ENCODE assay signal across 9 mouse cellular contexts in the genomic region with DNA sequence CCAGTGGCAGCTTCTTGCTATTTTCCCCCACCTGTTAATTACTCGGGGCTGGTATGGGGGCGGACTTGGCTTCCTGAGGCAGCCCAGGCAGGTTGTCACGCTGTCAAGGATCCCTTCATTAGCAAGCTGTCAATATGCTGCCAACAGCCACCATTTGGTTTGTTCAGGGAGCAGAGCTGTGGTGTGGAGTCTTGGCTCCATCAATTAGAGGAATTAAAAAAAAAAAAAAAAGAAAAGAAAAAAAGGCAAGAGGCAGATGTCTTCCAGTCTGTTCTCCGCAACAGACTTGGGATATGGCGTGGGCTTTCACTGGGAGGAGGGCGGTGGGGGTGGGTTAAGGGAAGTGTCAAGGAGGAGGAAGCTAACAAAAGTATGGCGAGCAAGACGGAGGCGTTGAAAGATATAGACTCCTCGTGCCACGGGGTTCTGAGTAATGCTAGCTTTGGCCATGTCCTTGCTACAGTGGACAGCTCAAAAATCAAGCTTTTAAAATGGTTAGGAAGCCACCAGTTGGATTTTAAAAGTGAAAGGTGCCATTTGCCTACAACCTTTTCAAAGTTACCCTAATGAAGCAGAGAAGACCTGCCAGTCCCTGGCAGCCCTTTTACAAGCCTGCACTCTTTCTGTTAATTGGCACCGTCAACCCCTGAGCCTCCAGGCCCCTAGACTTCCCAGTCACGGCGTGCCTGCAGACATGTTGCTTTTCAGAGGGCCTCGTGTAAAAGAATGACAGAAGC.
DNase-seq lines count a peak whose midpoint lies in the region; ATAC-seq lines count a peak whose summit lies in the region.
"Had no signal": no experiment of that assay in that cellular context is flagged by ENCODE, and none has a peak within 500 bp of the region (broad histone marks: within the 10 kb centered on the region; RNA-seq: fewer than 3 reads in every experiment).

No protein-coding gene starts in this region.

- peak; percentile 73 to 90 for DNase-seq in left cerebral cortex, adult 9 months (ENCODE audit: low spot score in 2 of 2)
- DNase-seq in right cerebral cortex, postnatal 36 days (ENCODE audit: low spot score in 2 of 2): peak; percentile 79 to 86
- DNase-seq in embryo, embryonic 9.5 days (ENCODE audit: extremely low spot score): no peak
- DNase-seq in heart, postnatal 4 days: no peak
- no peak for DNase-seq in kidney, adult 18-20 months

- no peaks in the 10 kb centered on the region for H3K9me3 ChIP-seq in hindbrain, embryonic 16.5 days (ENCODE audit: control insufficient read depth, low read length)
- H3K9me3 ChIP-seq in hindbrain, embryonic 12.5 days (replicated peaks): no peaks in the 10 kb centered on the region
- H3K9me3 ChIP-seq: lung, embryonic 15.5 days had no signal

- no peak overlapping the region for H3K27ac ChIP-seq in hindbrain, embryonic 16.5 days (ENCODE audit: low read depth, low read length)
- H3K27ac ChIP-seq in hindbrain, embryonic 12.5 days: no peak overlapping the region
- H3K27ac ChIP-seq: lung, embryonic 15.5 days had no signal

- no peaks in the 10 kb centered on the region for H3K4me1 ChIP-seq in hindbrain, embryonic 16.5 days (ENCODE audit: control insufficient read depth, insufficient read depth, low read depth, low read length)
- H3K4me1 ChIP-seq in hindbrain, embryonic 12.5 days: no peaks in the 10 kb centered on the region
- H3K4me1 ChIP-seq: lung, embryonic 15.5 days had no signal

- no peak overlapping the region for H3K9ac ChIP-seq in hindbrain, embryonic 16.5 days (ENCODE audit: low read depth, low read length)
- no peak overlapping the region for H3K9ac ChIP-seq in hindbrain, embryonic 12.5 days
- H3K9ac ChIP-seq: lung, embryonic 15.5 days had no signal

- H3K4me2 ChIP-seq in hindbrain, embryonic 16.5 days (ENCODE audit: low read length): no peak overlapping the region
- H3K4me2 ChIP-seq in hindbrain, embryonic 12.5 days (replicated peaks): no peak overlapping the region
- H3K4me2 ChIP-seq: lung, embryonic 15.5 days had no signal

- H3K4me3 ChIP-seq in hindbrain, embryonic 16.5 days (ENCODE audit: low read length): no peak overlapping the region
- H3K4me3 ChIP-seq in hindbrain, embryonic 12.5 days: no peak overlapping the region
- H3K4me3 ChIP-seq: lung, embryonic 15.5 days had no signal

- no peaks in the 10 kb centered on the region for H3K27me3 ChIP-seq in hindbrain, embryonic 16.5 days (replicated peaks; ENCODE audit: control insufficient read depth, insufficient read depth, low read length)
- no peaks in the 10 kb centered on the region for H3K27me3 ChIP-seq in hindbrain, embryonic 12.5 days
- H3K27me3 ChIP-seq: lung, embryonic 15.5 days had no signal

- H3K36me3 ChIP-seq in hindbrain, embryonic 16.5 days (ENCODE audit: control insufficient read depth, insufficient read depth, low read length): no peaks in the 10 kb centered on the region
- no peaks in the 10 kb centered on the region for H3K36me3 ChIP-seq in hindbrain, embryonic 12.5 days
- H3K36me3 ChIP-seq: lung, embryonic 15.5 days had no signal

- 50% methylated on average over 15 of the region's 15 CpGs for WGBS in hindbrain, embryonic 16.5 days
- WGBS in hindbrain, embryonic 12.5 days: 68% methylated on average over 15 of the region's 15 CpGs

- peak; percentile 84; the same call in 1 of the 2 replicates for ATAC-seq in hindbrain, embryonic 16.5 days
- no peak for ATAC-seq in hindbrain, embryonic 12.5 days (ENCODE audit: low FRiP score)
- peak; percentile 68 for ATAC-seq in frontal cortex, adult (ENCODE audit: low TSS enrichment)

Comparison
In these comparisons a context has a peak if more than half of its experiments do, and no peak if none do; other contexts are left out.
1. DNase-seq: peak in left cerebral cortex, adult 9 months (2 of 2) and right cerebral cortex, postnatal 36 days (2 of 2); none in embryo, embryonic 9.5 days (single experiment), heart, postnatal 4 days (single experiment) and kidney, adult 18-20 months (single experiment).